ENCODE assay signal across 14 mouse cellular contexts in the genomic region with DNA sequence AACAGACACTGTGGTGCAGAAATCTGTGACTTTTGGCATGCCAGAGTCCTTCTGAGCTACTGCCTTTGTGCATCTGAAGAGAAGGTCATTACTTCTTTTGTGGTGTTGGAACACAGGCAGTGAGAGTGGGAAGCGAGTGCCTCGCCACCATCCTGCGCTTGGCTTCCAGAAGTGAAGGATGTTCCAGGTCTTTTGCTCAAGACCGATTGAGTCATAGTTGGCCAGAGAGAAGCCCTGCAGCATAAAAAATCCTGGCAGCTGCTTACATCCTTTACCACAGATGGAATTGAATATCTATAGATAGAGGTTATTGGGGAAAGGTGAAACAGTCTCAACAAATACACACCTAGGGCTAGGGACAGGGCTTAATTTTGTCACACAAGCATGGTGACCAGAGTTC.
DNase-seq lines count a peak whose midpoint lies in the region; TF ChIP-seq lines count a peak whose summit lies in the region.
"Had no signal": no experiment of that assay in that cellular context is flagged by ENCODE, and none has a peak within 500 bp of the region (broad histone marks: within the 10 kb centered on the region; RNA-seq: fewer than 3 reads in every experiment).

No protein-coding gene starts in this region.

- H3K4me3 ChIP-seq in lung, adult 2 months (replicated peaks; ENCODE audit: extremely low read depth, low read depth, low read length) = no peak overlapping the region
- H3K4me3 ChIP-seq in embryonic facial prominence, embryonic 10.5 days = no peak overlapping the region
- H3K4me3 ChIP-seq: layer of hippocampus, adult 2 months; neural tube, embryonic 12.5 days; stomach, embryonic 15.5 days had no signal

- no peaks in the 10 kb centered on the region; the same call in 1 of the 2 replicates for H3K4me1 ChIP-seq in lung, adult 2 months (ENCODE audit: control insufficient read depth, insufficient read depth, low read length)
- H3K4me1 ChIP-seq in embryonic facial prominence, embryonic 10.5 days = no peaks in the 10 kb centered on the region
- H3K4me1 ChIP-seq: neural tube, embryonic 12.5 days; stomach, embryonic 15.5 days had no signal

- H3K27me3 ChIP-seq in embryonic facial prominence, embryonic 10.5 days (replicated peaks; ENCODE audit: low read depth, poor library complexity, severe bottlenecking) = no peaks in the 10 kb centered on the region
- H3K27me3 ChIP-seq: neural tube, embryonic 12.5 days; stomach, embryonic 15.5 days had no signal

- no peak for TF ChIP-seq CTCF in lung, adult 2 months (IDR thresholded peaks at IDR 0.05; ENCODE audit: insufficient read depth, low read length)

- no peaks in the 10 kb centered on the region for H3K9me3 ChIP-seq in embryonic facial prominence, embryonic 10.5 days
- H3K9me3 ChIP-seq: neural tube, embryonic 12.5 days; stomach, embryonic 15.5 days had no signal

- intact Hi-C loops in gastrocnemius, postnatal 36 days (cut with DNase I) = no loop called here
- intact Hi-C loops in heart, postnatal 25 days (cut with DNase I) = no loop called here

- peak; percentile 50 for DNase-seq in gastrocnemius, adult 18-20 months (ENCODE audit: low spot score)
- DNase-seq in gastrocnemius, postnatal 36 days = no peak
- peak; percentile 10 to 24 for DNase-seq in lung, adult 18-20 months
- no peak for DNase-seq in lung, adult 2 months
- peak; percentile 83 for DNase-seq in fat pad, adult 2 months (ENCODE audit: extremely low read depth, low read depth, low spot score)
- peak; percentile 9 for DNase-seq in heart, postnatal 25 days (ENCODE audit: low spot score)
- DNase-seq in embryonic facial prominence, embryonic 10.5 days (ENCODE audit: low spot score) = no peak
- no peak for DNase-seq in kidney, adult 9 months
- DNase-seq: cerebellum, adult 2 months; liver, postnatal 0 days; thymus, postnatal 14 days had no signal

- H3K36me3 ChIP-seq in embryonic facial prominence, embryonic 10.5 days (replicated peaks) = no peaks in the 10 kb centered on the region
- H3K36me3 ChIP-seq: neural tube, embryonic 12.5 days; stomach, embryonic 15.5 days had no signal

- TF ChIP-seq POLR2A in lung, adult 2 months (IDR thresholded peaks at IDR 0.05; ENCODE audit: borderline replicate concordance, extremely low read depth, low read depth, low read length) = no peak

- WGBS in lung, adult 2 months = 76% methylated on average over 4 of the region's 4 CpGs
- 94% methylated on average over 4 of the region's 4 CpGs for WGBS in embryonic facial prominence, embryonic 10.5 days

- no peak overlapping the region for H3K27ac ChIP-seq in embryonic facial prominence, embryonic 10.5 days (replicated peaks)
- H3K27ac ChIP-seq: layer of hippocampus, adult 2 months; neural tube, embryonic 12.5 days; stomach, embryonic 15.5 days had no signal

Comparison
In these comparisons a context has a peak if more than half of its experiments do, and no peak if none do; other contexts are left out.
1. DNase-seq: peak in gastrocnemius, adult 18-20 months (single experiment), lung, adult 18-20 months (2 of 2), fat pad, adult 2 months (single experiment) and heart, postnatal 25 days (single experiment); none in gastrocnemius, postnatal 36 days (0 of 2), lung, adult 2 months (single experiment), embryonic facial prominence, embryonic 10.5 days (single experiment) and kidney, adult 9 months (single experiment).